Mouse (Mus musculus) v-Abl transformed pro-B cells (cell line): ENCODE data around the gene Lactb.

ENCODE experiments used
- in situ Hi-C, 2 experiments: fragments of 400-800 bp; cut with MboI; formaldehyde crosslinking; loops; one replicate each; pipeline ENCODE4 v1.15.1; 2025; ENCODE audit not compliant: unreplicated experiment in 2 of 2

The Lactb gene

DNA sequence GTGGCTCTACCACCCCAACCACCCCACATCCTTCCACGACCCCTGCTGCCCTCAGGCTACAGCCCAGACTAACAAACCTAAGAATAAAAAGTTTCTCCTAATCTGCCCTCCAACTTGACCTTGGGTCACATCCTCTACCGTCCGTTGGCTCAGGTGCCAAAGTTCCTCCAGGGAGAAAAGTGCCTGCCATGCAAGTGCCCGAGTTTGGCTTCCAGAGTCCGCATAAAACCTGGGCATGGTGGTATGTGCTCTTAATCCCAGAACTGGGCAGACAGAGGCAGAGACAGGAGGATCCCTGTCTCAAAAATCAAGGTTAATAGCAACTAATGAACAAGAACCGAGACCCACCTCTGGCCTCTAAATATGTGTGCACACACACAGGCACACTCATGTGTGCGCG, 68.2 kb downstream of the Lactb start:
- in situ Hi-C loops: no loop called here

DNA sequence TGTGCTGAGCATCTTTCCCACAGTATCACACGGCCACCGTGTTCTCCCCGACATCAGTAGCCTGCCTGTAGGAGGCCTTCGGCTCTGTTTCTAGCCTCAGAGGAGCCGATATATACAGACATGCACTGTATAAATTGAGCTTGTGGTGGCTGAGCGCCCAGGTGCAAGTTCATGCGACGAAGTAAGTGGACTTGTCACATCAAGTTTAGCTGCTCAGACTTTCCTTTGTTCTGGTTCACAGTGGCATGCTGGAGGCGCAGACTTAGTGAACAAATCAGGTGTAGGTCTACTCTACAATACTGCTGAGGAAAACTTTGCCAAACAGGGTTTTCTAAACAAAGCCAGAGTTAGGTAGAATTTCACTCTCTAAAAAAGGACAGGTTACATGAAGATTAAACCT, 69.3 kb downstream of the Lactb start:
- in situ Hi-C loops: no loop called here
